Mouse (Mus musculus): ENCODE data around the gene Sap30bp.

Sap30bp gene

GRCm38 (mm10) chr11:115933108-115933746, at the start of gene Sap30bp, which contains the start of gene Recql5:
TSS of gene Sap30bp (plus strand) at chr11:115933282.
TSS of gene Recql5 (minus strand) at chr11:115933477.
- DNase-seq = peak; percentile 99

- no peak for DNase-seq
Observed at GRCm38 (mm10) chr11:115884361-115884760, 48.7 kb upstream of the Sap30bp start.

DNA sequence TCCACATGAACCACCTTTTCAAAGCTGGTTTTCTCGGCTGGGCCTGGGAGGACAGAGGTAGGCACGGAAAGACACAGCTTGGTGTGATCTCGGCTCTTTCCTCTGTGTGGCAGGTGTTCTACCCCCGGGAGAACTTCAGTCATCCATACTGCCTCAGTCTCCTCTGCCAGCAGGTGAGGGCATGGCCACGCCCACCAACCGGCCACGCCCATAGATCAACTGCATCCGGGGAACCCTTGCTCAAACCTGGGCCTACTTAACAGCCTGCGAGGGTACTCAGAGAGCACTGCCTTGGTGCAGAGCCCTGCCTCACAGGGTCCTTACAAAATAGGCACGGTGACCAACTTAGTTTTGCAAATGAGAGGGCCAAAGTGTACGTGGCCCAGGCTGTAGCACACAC, 47.8 kb upstream of the Sap30bp start:
- DNase-seq = no peak

- DNase-seq = no peak
Observed at GRCm38 (mm10) chr11:115886446-115886845, 46.6 kb upstream of the Sap30bp start.

DNA sequence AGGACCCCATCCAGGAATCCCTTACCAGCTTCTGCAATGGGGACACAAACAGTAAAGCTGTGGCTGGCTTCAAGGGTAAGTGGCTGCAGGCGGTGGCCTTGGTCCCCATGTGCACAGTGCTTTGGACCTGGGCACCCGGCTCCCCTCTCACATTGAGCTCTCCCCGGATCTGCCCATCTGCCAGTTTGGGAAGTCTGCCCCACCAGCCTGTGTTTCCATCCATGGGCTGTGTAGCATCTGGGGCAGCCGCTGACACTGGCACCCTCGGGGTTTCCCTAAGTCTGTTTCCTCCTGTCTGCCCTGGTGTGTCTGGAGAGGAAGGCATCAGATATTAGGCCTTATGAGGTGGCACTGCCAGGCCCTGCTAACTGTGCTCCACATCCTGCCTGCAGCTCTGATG, 45.1 kb upstream of the Sap30bp start:
- DNase-seq = no peak

DNA sequence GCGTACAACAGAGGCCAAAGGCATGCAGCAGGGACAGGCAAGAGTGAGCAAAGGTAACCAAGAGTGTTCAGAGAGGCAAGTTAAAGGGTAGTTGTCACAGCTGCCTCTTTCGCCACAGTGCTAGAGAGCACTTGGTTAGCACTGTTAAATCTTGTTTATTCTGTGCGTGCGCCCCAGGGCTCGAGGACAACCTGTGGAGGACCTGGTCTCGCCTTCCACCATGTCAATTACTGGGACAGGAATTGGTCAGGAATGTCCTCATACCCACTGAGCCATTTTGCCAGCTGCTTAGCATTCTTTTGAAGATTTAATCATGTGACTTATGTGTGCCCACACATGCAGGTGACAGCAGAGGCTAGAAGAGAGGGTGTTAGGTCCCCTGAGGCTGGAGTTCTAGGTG, 43.9 kb upstream of the Sap30bp start:
- DNase-seq = no peak

- DNase-seq = no peak
Observed at GRCm38 (mm10) chr11:115892213-115892612, 40.9 kb upstream of the Sap30bp start.

- no peak for DNase-seq
Observed at GRCm38 (mm10) chr11:115893071-115893470, 40.0 kb upstream of the Sap30bp start.

GRCm38 (mm10) chr11:115894755-115895520, 38.1 kb upstream of the Sap30bp start:
- DNase-seq = peak; percentile 58

DNA sequence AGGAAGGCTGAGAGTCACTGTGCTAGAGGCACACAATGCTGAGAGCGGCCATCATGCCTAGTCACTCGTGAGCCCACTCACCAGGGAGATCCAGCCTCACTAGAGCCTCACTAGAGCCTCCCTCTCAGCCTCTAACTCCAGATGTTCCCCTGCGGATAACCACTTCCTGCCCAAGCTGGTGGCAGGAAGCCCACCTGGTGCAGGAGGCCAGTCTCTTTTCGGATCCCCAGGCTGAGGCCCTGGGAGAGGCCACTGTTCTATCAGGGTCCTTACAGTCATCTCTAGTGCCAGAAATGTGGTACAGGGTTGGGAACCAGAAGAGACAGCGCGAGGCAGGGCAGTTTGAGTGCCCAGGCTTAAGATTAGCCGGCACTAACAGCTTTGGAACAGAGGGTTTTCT, 34.6 kb upstream of the Sap30bp start:
- DNase-seq = no peak

DNA sequence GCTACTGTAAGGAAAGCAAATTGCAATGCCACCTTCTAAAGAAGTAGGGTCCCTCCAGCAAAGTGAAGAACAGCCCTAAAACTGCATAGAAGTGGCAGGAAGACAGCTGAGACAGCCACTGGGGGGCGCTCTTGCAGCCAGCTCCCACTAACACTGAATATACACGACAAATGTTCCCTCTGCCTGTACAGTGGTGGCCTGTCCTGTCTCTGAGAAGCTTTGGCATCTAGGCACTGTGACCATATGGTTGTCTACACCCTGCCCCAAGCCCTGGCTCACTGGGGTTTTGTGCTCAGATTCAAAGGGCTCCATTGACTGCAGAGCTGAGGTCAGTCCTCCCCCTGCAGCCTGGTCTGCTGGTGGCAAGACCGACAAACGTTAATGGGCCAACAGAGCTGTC, 34.2 kb upstream of the Sap30bp start:
- peak; percentile 46 for DNase-seq

DNA sequence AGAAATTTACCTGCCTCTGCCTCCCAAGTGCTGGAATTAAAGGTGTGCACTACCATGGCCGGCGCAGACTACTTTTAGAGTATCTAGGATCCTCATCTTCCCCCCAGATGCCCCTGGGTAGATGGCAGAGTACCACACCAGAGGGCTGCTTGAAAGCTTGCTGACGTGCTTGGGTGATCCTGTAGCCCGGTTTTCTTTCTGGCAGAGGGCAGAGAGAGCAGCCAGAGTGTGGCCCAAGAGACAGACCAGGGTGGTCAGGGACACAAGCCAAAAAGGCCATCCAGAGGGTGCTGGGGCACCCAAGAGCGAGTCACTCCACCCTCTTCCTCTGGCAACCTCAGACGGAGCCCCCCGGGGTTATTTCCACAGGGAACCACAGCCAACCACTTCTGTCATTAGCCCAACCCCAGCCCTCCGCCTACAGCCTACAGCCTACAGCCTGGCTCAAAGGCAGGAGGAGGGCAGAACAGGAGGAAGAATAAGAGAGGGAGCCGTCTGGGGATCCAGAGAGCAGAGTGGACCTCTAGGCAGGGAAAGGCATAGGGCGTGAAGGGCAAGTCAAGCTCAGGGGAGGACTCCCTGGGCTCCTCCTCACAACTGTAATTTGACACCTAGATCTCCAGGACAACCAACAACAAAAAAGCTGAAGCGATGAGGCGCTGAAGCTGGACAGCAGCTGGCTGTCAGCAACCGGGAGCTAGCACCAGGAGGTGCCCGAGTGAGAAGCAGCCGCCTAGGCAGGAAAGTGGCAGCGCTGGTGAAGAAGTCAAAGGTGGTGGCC, 33.4 kb upstream of the Sap30bp start, which contains the start of gene Smim5:
Gene Smim5 (plus strand): TSS at position 481 of the 781 bp plus-strand sequence.
- DNase-seq = peak; percentile 67

DNA sequence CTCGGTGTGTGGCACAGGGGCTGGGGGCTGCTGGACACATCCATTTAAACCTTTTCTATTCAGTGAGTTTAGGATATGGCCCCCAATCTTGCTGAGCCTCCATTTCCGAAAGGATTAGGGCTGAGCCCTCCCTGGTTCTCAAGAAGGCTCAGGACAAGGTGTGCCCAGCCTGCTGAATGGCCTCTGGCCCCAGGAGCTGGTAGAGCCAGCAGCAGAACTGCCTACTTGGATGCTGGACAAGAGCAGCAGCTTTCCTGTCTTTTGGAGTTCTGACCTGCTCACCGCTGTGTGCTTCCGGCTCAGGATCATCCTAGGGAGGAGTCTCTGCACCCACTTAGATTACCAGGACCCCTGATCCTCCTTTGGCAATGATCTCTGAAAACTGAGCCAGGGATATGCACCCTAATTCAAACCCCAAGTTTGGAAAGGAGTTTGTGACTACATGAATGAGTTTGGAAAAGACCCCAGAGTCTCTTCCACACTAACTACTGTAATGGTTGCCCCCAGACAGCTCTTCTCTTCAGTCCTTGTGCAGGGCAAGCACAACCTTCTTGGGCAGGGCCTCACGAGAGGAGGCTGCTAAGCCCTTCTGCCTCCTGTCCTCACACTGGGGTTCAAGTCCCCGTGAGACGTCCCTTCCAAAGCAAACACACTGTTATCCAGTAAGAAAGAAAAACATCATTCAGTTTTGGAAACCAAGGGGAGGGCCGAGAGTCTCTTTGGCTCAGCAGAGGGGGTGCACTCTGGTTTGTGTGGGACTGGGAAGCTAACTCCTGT, 32.3 kb upstream of the Sap30bp start:
- DNase-seq = no peak

GRCm38 (mm10) chr11:115901338-115902161, 31.5 kb upstream of the Sap30bp start:
- DNase-seq = no peak

GRCm38 (mm10) chr11:115902177-115902576, 30.9 kb upstream of the Sap30bp start:
- no peak for DNase-seq

DNA sequence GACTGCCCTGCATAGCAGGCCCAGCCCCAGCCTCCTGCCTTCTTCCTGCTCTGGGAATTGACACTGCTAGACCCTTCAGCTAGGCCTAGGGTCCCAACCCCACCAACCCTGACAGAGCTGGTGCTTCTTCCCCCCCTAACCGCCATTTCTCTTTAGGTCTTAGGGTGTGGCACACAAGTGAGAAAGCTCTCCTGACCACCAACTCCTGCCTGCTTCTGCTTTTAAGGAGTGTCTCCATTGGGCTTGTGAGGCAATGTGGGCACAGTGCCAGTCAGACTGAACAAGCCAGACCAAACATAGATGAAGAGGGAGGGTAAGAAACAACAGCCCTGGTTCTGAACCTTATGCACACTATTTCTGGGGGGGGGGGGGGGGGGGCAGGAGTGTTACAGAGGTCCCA, 30.3 kb upstream of the Sap30bp start:
- DNase-seq = no peak

DNA sequence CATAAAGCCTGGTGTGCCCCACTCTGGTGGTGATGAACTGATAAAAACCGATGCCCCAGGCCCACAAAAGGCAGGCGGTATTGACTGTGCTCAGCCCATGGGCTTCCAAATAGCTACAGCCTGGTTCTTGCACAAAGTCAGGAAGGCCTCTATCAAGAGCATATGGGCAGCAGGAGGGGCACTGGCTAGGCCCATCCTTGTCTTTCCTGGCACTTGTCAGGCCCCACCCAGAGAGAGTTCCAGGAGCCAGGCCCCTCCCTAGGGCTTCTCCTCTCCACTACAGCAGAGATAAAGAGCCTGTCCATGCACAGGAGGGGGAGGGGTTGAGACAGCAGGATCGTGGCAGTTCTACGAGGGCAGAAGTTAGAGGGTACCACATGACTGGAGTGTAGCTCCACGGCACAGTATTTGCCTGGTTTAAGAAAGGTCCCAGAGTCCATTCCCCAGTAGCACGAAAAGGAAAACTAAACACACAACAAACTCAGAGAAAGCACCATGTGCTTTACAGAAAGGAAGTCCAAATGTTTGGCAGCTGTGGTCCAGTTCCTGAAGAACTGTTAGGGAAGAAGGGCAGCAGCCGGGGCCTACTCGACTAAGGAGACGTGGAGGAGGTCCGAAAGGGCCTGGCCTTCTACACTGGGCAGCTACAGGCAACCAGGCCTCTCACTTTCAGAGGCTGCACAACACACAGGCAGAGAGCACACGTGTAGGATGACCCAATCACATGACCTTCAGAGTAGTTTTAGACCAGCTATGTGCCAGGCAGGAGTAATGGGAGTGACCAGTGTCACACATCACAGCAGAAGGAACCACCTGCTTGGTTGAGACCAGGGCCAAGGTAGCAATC, 29.5 kb upstream of the Sap30bp start:
- no peak for DNase-seq

- no peak for DNase-seq
Observed at GRCm38 (mm10) chr11:115904231-115904955, 28.7 kb upstream of the Sap30bp start.

GRCm38 (mm10) chr11:115904956-115905790, 27.9 kb upstream of the Sap30bp start:
- DNase-seq = peak; percentile 16

Measured in retina, postnatal 1 day (tissue).